Mouse (Mus musculus): ENCODE measurements at regions not wholly inside any gene's neighbourhood (a gene's known extent, or its start where the extent isn't known, plus 50 kb on each side); places are given as distances from the start of the nearest gene placed in this dataset.
"Not testable (repeated sequence)": the region's sequence is repeated elsewhere in the genome, so short reads cannot be mapped to it uniquely, and the experiment has no call there.

- DNase-seq (ENCODE audit: low spot score in 2 of 2): not testable (repeated sequence)
Measured at GRCm38 (mm10) chrX:82249456-82249855, 699.2 kb upstream of the Dmd start.

- not testable (repeated sequence) for DNase-seq (ENCODE audit: low spot score in 2 of 2)
Measured at GRCm38 (mm10) chrX:82282376-82282775, 666.3 kb upstream of the Dmd start.

DNA sequence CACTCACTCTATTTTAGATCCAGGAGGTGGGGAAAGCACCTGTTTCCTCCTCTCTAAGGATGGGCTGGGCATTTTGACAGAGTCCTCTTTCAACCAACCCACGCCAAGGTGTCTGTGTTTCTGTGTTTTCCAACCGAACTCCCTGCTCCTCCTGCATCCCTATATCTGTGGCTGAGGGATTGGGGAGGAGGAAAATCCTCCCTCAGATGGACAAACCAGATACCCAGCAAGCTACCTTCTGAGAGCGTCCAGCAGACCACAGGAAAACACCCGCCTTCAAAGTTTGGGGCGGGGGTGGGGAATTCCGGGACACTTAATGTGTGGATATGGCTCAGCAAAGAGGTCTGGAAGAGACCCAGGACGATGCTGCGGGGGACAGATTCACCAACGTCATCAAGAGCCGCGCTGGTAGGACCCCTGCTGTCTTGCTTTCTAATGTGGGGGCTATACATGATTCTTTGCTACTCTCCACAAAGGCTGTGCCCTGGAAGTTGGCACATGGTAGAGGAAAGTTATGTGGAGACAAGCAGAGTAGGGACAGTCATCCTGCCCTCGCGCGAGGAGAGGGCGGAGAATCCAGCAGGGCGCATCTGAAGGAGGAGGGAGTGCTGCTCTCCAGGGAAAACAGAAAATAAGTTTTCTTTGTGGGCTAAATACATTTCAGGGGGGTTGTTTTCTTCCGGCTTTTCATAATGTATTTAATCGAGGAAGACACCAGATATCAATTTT, 637.7 kb upstream of the Dmd start:
- DNase-seq (ENCODE audit: low spot score in 2 of 2): peak; percentile 4 to 11

All from right cerebral cortex, postnatal 36 days (tissue).